Mouse (Mus musculus) spleen, adult 2 months (tissue): Measurements from ENCODE around the gene Fgfr2.

Source experiments
- CTCF ChIP-seq: fragments of 200-500 bp; IDR thresholded peaks from 2 replicates; pipeline ENCODE4 v1.5.1; 2011; ENCODE audit warnings: mild to moderate bottlenecking, inconsistent platforms; ENCODE audit not compliant: insufficient read depth, insufficient read length, insufficient replicate concordance; ENCODE audit errors: extremely low read depth
- POLR2A ChIP-seq: fragments of 200-500 bp; IDR thresholded peaks from 2 replicates; pipeline ENCODE4 v1.6.1; 2011; ENCODE audit warnings: low read depth, low read length, inconsistent platforms

- TF ChIP-seq CTCF (no peak), POLR2A (no peak)
Measured at GRCm38 (mm10) chr7:132888052-132888451, 235.1 kb downstream of the Fgfr2 start.
